Mouse (Mus musculus): ENCODE data around the gene Vmn2r115.
"Not testable (repeated sequence)": the region's sequence is repeated elsewhere in the genome, so short reads cannot be mapped to it uniquely, and the experiment has no call there.

DNA sequence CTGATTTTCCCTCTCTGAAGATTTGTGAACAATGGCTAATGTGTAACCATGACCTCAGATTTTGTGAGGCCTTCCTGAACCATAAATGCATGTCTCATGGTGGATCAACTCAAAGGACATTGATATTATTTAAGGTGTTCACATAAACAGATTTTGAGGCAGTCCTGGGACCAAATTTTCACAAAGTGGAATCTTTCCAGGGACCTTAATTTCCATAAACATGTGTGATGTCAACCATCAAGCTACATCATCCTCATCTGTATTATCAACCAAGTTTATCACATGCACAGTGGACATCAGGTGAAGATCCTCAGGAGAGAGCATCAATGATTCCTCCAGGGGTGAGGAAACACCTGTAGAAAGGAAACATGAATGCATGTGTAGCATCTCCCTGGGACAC is 40.8 kb downstream of the Vmn2r115 start, which contains the start of gene Vmn2r116:
- not testable (repeated sequence) for TF ChIP-seq CHD2 (IDR thresholded peaks at IDR 0.05; ENCODE audit: low read depth, low read length); ZNF384 (IDR thresholded peaks at IDR 0.05; ENCODE audit: low read depth, low read length); HCFC1 (IDR thresholded peaks at IDR 0.05; ENCODE audit: borderline replicate concordance, insufficient read depth, low read length); ZC3H11A (IDR thresholded peaks at IDR 0.05; ENCODE audit: borderline replicate concordance, low read depth, low read length)
